Mouse (Mus musculus) MEL (cell line): ENCODE results near the gene Snd1. TPM values are rescaled to one million over a fixed set of nuclear protein-coding genes. Genes with fewer than 3 reads are reported as not detected.

Experiments
- DNase-seq: peaks from one replicate; pipeline ENCODE4 v3.0.0; 2011; ENCODE audit warnings: low read depth, low spot score
- H3K27ac ChIP-seq: 2 replicates; pipeline ENCODE4 v1.5.1; 2012; ENCODE audit warnings: low read depth, mild to moderate bottlenecking, control low read depth, low read length, moderate library complexity; ENCODE audit not compliant: control insufficient read depth
- H3K27me3 ChIP-seq, 2 experiments: fragments of 150-350 bp in 1 of 2; sonication (generic) in 1 of 2; 2 replicates each; pipeline ENCODE4 v1.6.1; 2012; ENCODE audit warnings: low read length in 2 of 2, mild to moderate bottlenecking in 2 of 2, improper control_type of control experiment in 1 of 2, moderate library complexity in 1 of 2; ENCODE audit not compliant: insufficient read depth in 2 of 2, control insufficient read depth in 1 of 2
- H3K36me3 ChIP-seq, 2 experiments: 2 replicates each; pipeline ENCODE4 v1.6.1; 2012 to 2014; ENCODE audit warnings: low read length in 2 of 2, improper control_type of control experiment in 1 of 2, inconsistent platforms in 1 of 2, mild to moderate bottlenecking in 1 of 2; ENCODE audit not compliant: insufficient read depth in 2 of 2, control insufficient read depth in 1 of 2
- H3K4me1 ChIP-seq, 2 experiments: fragments of 150-350 bp in 1 of 2; sonication (generic) in 1 of 2; 2 replicates each; pipeline ENCODE4 v1.6.1; 2012; ENCODE audit warnings: low read length in 2 of 2, improper control_type of control experiment in 1 of 2, mild to moderate bottlenecking in 1 of 2; ENCODE audit not compliant: insufficient read depth in 2 of 2, control insufficient read depth in 1 of 2
- H3K4me3 ChIP-seq, 2 experiments: fragments of 150-350 bp in 1 of 2; sonication (generic) in 1 of 2; 2 replicates each; pipeline ENCODE4 v1.5.1; 2012; ENCODE audit warnings: low read depth in 2 of 2, low read length in 2 of 2, mild to moderate bottlenecking in 2 of 2, moderate library complexity in 2 of 2, control low read depth in 1 of 2, improper control_type of control experiment in 1 of 2; ENCODE audit not compliant: control insufficient read depth in 1 of 2, insufficient read depth in 1 of 2
- H3K79me2 ChIP-seq: 2 replicates; pipeline ENCODE4 v1.6.1; 2012; ENCODE audit warnings: mild to moderate bottlenecking, low read length, moderate library complexity; ENCODE audit not compliant: control insufficient read depth, poor library complexity, insufficient read depth
- H3K9ac ChIP-seq: 2 replicates; pipeline ENCODE4 v1.6.1; 2012; ENCODE audit warnings: low read depth, mild to moderate bottlenecking, control low read depth, low read length, moderate library complexity; ENCODE audit not compliant: control insufficient read depth, poor library complexity, severe bottlenecking
- H3K9me3 ChIP-seq: fragments of 150-350 bp; sonication (generic); replicated peaks from 2 replicates; pipeline ENCODE4 v1.6.1; 2012; ENCODE audit warnings: mild to moderate bottlenecking, low read length, improper control_type of control experiment, moderate library complexity; ENCODE audit not compliant: insufficient read depth
- BHLHE40 ChIP-seq: IDR thresholded peaks from 2 replicates; pipeline ENCODE4 v1.6.1; 2012; ENCODE audit warnings: low read depth, mild to moderate bottlenecking, inconsistent platforms, low read length, improper control_type of control experiment, borderline replicate concordance
- CHD2 ChIP-seq: IDR thresholded peaks from 2 replicates; pipeline ENCODE4 v1.6.1; 2011; ENCODE audit warnings: low read length, improper control_type of control experiment
- E2F4 ChIP-seq: IDR thresholded peaks from 2 replicates; pipeline ENCODE4 v1.6.1; 2011; ENCODE audit warnings: low read depth, low read length, improper control_type of control experiment, borderline replicate concordance
- ELF1 ChIP-seq: IDR thresholded peaks from 2 replicates; pipeline ENCODE4 v1.6.1; 2014; ENCODE audit warnings: low read depth, mild to moderate bottlenecking, inconsistent platforms, low read length, improper control_type of control experiment, moderate library complexity
- GABPA ChIP-seq: IDR thresholded peaks from 2 replicates; pipeline ENCODE4 v1.6.1; 2012; ENCODE audit warnings: low read depth, mild to moderate bottlenecking, inconsistent platforms, low read length, improper control_type of control experiment, moderate library complexity
- GATA1 ChIP-seq: IDR thresholded peaks from 2 replicates; pipeline ENCODE4 v1.6.1; 2011; ENCODE audit warnings: low read depth, low read length, improper control_type of control experiment
- KAT2A ChIP-seq: conservative IDR thresholded peaks from 2 replicates; pipeline ENCODE4 v1.6.1; 2012; ENCODE audit warnings: low read depth, low read length, improper control_type of control experiment, inconsistent platforms
- MAZ ChIP-seq: IDR thresholded peaks from 2 replicates; pipeline ENCODE4 v1.6.1; 2012; ENCODE audit warnings: low read depth, mild to moderate bottlenecking, inconsistent platforms, low read length, improper control_type of control experiment
- NELFE ChIP-seq: IDR thresholded peaks from 2 replicates; pipeline ENCODE4 v1.6.1; 2011; ENCODE audit warnings: low read depth, low read length, improper control_type of control experiment
- POLR2A ChIP-seq, 2 experiments: IDR thresholded peaks; 2 replicates each; pipeline ENCODE4 v1.6.1; 2011 to 2012; ENCODE audit warnings: low read length in 2 of 2, mild to moderate bottlenecking in 2 of 2, control low read depth in 1 of 2, improper control_type of control experiment in 1 of 2, low read depth in 1 of 2, moderate library complexity in 1 of 2; ENCODE audit not compliant: control insufficient read depth in 1 of 2, insufficient read depth in 1 of 2, poor library complexity in 1 of 2
- POLR2AphosphoS2 ChIP-seq: IDR thresholded peaks from 2 replicates; pipeline ENCODE4 v1.6.1; 2011; ENCODE audit warnings: low read length, improper control_type of control experiment
- TAL1 ChIP-seq: IDR thresholded peaks from 2 replicates; pipeline ENCODE4 v1.6.1; 2012; ENCODE audit warnings: mild to moderate bottlenecking, inconsistent platforms, low read length, moderate library complexity, mixed read lengths
- TCF12 ChIP-seq: IDR thresholded peaks from 2 replicates; pipeline ENCODE4 v1.6.1; 2014; ENCODE audit warnings: low read depth, mild to moderate bottlenecking, inconsistent platforms, low read length, improper control_type of control experiment, moderate library complexity
- UBTF ChIP-seq: IDR thresholded peaks from 2 replicates; pipeline ENCODE4 v1.6.1; 2012; ENCODE audit warnings: low read depth, mild to moderate bottlenecking, inconsistent platforms, low read length, improper control_type of control experiment, moderate library complexity, borderline replicate concordance; ENCODE audit not compliant: insufficient read depth
- USF1 ChIP-seq: IDR thresholded peaks from 2 replicates; pipeline ENCODE4 v1.6.1; 2014; ENCODE audit warnings: low read depth, mild to moderate bottlenecking, inconsistent platforms, low read length, improper control_type of control experiment, moderate library complexity
- ZNF384 ChIP-seq: IDR thresholded peaks from 2 replicates; pipeline ENCODE4 v1.6.1; 2012; ENCODE audit warnings: low read depth, mild to moderate bottlenecking, inconsistent platforms, low read length, improper control_type of control experiment
- polyA plus RNA-seq, 2 experiments: library from polyadenylated mRNA; stranded (reverse) in 1 of 2; unstranded in 1 of 2; fragments of >175 nt in 1 of 2; fragments of >200 nt in 1 of 2; gene quantifications; 2 replicates each; pipeline versions ENCODE4 v1.2.1 to v1.2.4; 2012; ENCODE audit warnings: low replicate concordance in 2 of 2, low read depth in 1 of 2; ENCODE audit not compliant: insufficient read length in 2 of 2, insufficient read depth in 1 of 2, missing spikeins in 1 of 2
- total RNA-seq: library from RNA; depleted of rRNA; stranded (reverse); fragments of 300-350 nt; gene quantifications from 2 replicates; pipeline ENCODE4 v1.2.3, GENCODE M21; 2012

The Snd1 gene
- total and polyA plus RNA-seq, 3 experiments: 192 to 280 TPM; not detected in 1

- Histone ChIP-seq H3K27ac (no peak overlapping the region), H3K9ac (no peak overlapping the region), H3K36me3 (peaks cover 0 to 11% of the 10 kb centered on the region in 2 experiments), H3K27me3 (no peaks in the 10 kb centered on the region), H3K4me1 (peaks cover 9 to 12% of the 10 kb centered on the region in 2 experiments), H3K4me3 (no peak overlapping the region), H3K9me3 (no peaks in the 10 kb centered on the region), H3K79me2 (no peaks in the 10 kb centered on the region)
- DNase-seq: peak; percentile 64
- TF ChIP-seq POLR2A (IDR thresholded peaks at IDR 0.05; ENCODE audit: control insufficient read depth in 1 of 2, insufficient read depth in 1 of 2, low read depth in 1 of 2, low read length in 2 of 2, poor library complexity in 1 of 2) (no peak), GATA1 (0 out of 2 replicates have a peak, but pooled peaks have one; percentile 17)
Observed at GRCm38 (mm10) chr6:28871725-28872420, 396.9 kb downstream of the Snd1 start.

DNA sequence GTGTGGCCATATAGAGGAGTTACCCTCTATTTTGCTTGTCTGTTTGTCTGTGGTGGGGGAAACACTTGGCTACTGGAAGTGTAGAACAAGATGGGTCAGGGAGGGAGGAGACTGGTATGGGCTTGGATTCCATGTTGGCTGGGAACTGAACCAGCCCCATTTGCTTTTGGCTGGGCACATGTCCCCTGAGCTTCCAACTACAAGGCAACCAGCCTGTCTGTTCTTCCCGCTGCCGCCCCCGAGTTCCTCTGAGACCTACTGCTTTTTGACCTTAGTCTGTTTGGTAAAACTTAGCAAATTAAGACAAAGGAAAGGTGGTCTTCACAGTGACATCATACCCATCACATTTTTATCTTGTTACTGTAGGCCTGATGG, 397.5 kb downstream of the Snd1 start:
- Histone ChIP-seq H3K27ac (no peak overlapping the region), H3K9me3 (no peaks in the 10 kb centered on the region), H3K9ac (no peak overlapping the region), H3K36me3 (peaks cover 0 to 6% of the 10 kb centered on the region in 2 experiments), H3K27me3 (no peaks in the 10 kb centered on the region), H3K4me3 (no peak overlapping the region), H3K79me2 (no peaks in the 10 kb centered on the region), H3K4me1 (peaks cover 6 to 7% of the 10 kb centered on the region in 2 experiments; a peak in 3 of 4 replicates)
- DNase-seq: no peak
- TF ChIP-seq GABPA (no peak), MAZ (no peak), NELFE (no peak), ZNF384 (no peak), POLR2AphosphoS2 (no peak), ELF1 (no peak), E2F4 (no peak), UBTF (no peak), TCF12 (no peak), TAL1 (no peak), USF1 (no peak), CHD2 (no peak), BHLHE40 (no peak), KAT2A (no peak)
